Mouse (Mus musculus) spleen, adult 18-20 months (tissue): ENCODE results near the gene Map3k5.

Experiments used
- DNase-seq, 2 experiments: peaks; one replicate each; pipeline ENCODE4 v3.0.0; 2022; ENCODE audit warnings: mixed read lengths in 2 of 2

The Map3k5 gene

DNA sequence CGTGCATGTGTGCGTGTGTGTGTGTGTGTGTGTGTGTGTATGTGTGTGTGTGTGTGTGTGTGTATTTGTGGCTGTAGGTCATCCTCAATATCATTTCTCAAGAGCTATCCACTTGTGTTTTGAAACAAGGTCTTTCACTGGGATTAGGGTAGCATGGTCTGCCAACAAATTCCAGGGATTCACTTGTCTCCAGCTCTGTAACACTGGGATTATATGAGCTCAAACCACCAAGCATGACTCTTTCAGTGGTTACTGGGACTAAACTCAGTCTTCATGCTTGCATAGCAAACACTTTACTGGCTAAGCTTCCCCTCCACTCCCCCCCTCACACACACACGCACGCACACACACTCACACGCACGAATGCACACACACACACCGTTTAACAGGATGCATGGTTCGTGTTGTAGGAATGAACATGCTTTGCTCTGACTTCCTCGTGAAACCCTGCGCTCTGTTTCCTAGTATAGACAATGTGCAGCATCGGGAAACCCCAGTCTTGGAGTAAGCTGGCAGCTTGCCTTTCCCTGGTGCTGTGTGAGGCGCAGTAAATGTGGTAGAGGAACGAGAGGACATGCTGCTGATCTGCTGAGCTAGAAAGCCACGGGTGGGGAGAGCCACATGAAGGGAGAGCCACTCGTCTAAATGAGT, 126.2 kb downstream of the Map3k5 start:
- peak; percentile 36 to 38 for DNase-seq

DNA sequence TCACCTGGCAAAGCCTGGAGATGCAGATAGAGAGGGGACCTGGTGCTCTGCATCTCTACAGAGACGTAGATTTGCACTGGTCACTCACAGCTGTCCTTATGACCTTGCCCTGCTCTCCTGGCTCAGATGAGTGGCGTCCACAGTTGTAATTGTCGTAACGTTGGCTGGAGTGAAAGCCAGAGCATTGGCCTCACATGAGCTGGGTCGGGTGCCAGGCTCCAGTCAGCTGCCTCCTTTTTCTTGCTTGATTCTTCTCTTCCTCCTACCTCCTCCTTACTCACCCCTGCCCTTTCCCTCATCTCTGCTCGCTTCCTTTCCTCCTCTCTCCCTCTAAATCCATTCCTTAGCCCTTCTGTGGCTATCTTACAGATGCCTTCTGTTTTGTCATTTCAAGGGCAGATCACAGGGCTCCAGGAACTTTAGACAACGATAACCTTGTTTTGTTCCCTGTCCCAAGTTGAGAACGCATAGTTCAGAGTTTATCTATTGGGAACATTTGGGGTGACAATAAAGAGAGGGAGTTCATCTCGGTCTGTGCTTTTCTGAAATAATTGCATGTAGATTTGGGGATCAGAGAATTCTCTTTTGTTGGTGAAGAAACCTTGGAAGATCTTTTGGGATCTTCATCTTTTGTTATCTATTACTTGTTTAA, 130.4 kb downstream of the Map3k5 start:
- no peak for DNase-seq

DNA sequence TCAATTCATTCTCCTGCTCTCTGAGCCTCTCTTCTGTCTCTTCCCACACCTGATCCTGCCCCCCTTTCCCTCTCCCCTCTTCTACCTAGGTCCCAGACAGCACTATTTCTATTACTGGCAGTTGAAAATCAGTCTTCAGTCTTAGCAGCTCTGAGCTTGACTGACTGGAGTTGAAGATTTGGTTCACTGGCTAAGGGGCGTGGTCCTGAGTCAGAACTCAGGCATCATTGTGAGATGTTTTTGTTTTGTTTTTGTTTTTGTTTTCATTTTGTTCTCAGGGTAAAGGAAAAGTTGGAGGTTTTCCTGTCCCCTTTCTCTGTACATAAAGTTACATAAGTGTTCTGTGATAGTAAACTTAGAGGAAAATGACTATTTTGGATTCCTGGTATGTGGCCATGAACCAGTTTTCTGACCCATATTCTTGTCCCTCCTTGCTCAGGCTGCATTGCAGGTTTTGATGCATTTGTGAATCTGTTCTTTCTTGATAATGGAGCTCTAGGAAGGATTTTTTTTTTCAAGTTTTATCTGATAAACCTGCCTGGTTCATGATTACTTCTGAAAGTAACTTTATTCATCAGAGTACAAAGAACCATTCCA, 131.9 kb downstream of the Map3k5 start:
- DNase-seq: no peak

DNA sequence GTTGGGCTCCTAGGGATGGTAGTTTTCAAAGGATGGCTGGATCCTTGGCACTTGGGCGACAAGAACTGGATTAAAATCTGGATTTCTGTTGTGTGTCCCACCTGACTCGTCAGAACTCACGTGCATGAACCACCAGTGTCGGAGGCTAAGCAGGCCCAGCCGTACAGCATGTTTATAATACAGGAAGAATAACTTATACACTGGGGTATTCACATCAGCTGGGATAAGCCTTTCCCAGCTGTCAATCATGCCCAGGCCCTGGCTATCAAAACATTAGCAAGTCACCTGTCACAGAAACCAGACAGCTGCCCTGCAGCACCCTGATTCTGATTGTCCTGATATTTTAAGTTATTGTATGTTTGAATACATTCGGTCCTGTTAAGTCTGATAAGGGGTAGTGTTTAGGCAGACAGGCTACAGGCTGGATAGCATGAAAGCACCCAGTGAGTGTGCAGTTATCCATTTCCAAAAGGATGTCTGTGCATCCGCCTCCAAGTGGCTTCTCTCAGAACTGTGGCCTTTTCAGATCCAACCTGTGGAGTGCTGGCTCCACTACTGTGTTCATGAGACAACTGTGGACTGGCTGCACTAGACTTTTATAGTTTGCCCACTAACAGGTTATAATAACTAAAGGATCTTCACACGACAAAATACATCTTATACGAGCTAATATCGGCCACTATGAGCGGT, 135.6 kb downstream of the Map3k5 start:
- DNase-seq: no peak

DNA sequence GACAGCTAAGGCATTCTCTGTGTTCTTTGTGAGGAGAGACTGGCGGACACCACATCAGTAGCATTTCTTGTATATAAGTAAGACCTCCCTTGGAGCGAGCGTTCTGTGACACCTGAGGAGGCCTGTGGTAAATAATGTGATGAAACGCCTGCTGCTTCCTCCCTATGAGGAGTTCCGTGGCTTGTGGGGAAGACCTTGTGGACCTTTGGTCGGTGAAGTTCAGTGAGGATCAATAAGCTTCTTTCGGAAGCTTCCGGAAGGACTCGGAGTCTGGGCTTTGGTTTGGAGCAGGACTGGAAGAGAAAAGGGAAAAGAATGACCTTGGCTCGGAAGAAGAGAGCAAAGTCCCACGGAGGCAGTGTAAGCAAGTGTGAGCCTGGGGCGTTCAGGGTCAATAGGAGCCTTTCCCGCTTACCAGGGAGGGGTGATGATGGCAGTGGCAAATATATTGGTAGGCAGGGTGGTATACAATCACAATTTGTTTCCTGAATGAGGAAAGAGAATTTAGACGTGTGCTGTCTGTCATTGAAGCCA, 136.4 kb downstream of the Map3k5 start:
- DNase-seq: no peak

DNA sequence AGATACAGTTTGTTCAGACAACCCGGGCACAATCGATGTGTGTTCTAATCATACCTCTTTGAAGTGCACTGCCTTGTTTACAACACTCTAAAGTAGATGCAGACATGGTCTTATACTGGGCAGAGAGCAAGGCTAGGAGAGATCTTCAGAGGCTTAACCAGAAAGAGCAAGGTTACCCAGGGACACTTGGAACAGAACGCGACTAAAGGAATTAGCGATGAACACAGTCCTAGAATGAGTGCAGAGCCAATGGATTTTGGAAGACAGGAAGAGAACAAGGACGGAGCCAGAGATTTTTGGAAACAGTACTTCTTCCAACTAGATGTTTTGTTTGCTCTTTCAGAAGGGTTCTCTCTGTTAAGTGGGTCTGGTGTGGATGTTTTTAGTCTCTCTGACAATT, 137.4 kb downstream of the Map3k5 start:
- DNase-seq: no peak

DNA sequence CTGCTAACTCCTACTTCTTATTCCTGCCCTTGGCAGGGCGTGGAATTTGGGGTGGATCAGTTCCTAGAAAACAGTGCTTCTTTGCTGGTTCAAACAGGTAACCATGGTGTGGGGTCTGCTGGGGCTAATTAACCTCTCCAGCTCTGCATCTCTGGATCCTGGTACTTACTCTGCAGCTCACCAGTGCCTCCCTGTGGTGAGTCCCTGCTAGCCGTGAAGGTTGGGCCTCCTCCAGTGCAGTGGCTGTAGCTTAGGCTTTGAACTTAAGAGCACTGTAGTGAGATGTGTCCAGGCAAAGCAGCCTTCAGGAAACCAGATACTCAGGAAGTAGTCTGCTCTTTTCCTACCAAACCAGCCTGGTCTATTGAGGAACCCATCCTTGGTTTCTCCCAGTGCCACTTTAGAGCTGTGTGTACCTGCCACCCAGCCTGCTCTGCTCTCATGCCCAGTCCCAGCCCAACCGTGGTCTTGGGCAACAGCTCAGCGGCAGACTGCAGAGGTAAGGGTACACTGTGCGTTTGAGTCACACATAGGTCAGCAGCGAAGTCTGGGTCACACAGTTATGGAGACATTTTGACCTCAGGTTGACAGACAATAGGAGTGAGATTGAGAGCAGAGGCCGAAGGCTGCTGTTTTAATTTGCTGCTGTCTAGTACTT, 139.1 kb downstream of the Map3k5 start:
- DNase-seq: peak; percentile 66 to 84

DNA sequence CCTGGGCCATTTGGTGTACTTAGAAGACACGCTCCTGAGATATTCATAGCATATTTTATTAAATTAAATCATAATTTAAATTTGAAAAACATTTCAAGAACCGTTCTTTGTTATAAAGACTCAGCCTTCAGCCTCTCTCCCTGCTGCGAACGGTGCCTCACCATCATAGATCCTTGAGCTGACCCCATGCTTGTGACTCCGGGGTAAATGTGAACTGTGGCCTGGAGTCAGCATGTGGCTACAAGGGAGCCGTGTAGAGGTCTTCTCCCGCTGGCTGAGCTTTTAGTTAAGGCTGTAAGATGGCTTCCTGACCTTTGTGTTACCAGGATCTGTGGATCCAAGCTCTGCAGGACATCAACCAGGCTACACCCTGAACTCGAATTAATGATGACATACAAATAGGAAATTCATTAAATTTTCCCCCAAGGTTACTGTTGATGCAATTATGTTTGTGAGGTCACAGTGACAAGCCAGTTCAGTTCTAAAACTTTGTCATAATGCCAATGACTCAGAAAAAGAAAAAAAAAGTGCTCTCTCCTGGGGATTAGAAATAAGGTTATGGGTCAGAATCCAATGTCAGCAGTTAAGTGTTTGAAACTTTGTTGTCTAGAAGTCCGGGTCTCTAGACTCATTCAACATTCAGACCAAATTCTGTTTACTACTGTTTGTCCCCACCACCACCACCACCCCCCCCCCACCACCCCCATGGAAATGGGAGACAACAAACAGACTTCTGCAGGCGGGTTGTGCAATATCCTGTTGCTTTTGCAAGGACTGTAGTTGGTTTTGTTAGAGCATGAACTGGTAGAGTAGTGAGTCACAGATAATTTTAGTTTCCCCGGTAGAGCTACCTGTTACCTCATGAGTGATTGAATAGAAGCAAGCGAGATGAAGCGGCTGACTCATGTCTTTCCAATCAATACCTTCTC, 142.5 kb downstream of the Map3k5 start:
- no peak for DNase-seq

DNA sequence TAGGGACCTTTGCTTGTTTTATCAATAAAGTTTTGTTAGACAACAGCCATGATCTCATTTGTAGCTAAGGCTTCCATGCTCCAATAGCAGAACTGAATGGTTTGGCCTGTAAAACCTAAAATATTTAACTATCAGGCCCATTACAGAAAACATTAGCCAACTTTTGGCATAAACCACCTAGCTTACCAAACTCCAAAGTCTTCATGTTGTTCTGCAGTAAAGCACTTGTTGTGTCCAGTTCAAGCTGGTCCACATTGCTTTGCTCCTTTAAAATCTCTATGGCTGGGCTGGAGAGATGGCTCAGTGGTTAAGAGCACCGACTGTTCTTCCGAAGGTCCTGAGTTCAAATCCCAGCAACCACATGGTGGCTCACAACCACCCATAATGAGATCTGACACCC, 144.1 kb downstream of the Map3k5 start:
- DNase-seq: no peak

DNA sequence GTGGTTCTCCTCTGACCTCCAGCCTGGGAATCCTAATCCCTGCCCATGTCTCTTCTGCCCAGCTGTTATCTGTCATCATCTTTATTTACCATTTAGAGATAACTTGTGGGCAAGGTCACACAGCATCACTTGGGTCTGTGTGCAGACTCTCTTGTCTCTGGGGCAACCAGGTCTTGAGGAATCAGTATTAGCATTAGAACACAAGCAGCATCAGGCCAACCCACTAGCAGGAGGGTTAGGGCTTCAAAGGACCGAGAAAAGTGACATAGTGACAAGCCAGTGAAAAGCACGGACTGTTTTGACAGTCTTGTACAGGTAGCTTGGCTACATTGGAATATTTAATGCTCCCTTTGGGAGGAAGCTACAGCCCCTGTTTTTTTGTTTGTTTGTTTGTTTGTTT, 153.6 kb downstream of the Map3k5 start:
- no peak for DNase-seq

DNA sequence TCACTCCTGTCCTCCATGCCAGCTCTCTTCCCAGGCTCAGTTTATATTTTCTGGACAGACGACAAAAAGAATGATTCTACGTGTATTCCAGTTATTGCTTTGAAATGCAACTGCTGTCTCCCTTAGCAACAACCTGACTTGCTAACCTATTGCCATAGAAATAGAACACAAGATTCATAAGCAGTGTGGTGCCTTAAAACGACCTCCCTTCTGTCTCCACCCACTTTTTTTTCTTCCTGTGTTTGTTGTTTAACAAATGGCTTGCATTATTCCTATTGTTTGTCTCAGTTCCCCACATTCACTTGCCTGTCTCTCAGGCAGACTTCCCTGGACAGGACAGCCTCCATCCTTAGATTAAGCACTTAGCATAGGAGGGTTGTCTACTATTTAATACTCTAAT, 154.8 kb downstream of the Map3k5 start:
- DNase-seq: no peak

DNA sequence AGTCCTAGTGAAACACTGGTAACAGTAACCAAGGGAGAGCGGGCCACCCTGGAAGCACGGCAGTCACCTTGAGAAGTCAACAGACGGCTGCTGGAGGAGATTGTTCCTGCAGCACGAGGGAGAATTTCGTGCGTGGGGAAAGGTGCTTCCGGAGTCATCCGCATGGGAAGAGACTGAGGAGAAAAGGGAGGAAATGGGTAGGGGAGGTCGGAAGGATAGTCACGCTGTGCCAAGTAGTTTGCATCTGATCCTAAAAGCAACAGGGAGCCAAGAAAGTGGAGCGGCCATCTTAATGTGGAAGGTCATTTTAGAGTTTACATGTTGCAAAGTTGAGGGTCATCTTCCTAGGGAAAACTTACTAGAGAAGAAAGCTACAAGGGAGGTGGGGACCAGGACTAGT, 155.9 kb downstream of the Map3k5 start:
- no peak for DNase-seq

DNA sequence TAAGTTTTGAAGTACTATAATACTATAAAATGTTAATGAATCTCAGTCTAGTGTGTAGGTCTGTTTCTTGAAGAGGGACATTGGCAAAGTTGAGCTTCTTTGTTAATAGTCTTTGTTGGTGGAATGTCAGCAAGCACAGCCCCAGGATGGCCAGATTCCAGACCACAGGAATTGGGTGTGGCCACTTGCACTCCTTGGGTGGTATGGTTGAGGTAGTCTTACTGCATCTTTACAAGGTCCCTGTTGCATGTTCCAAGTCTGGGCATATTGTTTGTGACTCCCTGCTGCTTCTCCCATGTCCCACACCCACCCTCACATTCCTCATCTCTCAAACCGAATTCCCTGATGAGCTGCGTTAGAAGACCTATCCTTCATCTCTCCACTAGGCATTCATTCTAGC, 157.1 kb downstream of the Map3k5 start:
- DNase-seq: no peak

DNA sequence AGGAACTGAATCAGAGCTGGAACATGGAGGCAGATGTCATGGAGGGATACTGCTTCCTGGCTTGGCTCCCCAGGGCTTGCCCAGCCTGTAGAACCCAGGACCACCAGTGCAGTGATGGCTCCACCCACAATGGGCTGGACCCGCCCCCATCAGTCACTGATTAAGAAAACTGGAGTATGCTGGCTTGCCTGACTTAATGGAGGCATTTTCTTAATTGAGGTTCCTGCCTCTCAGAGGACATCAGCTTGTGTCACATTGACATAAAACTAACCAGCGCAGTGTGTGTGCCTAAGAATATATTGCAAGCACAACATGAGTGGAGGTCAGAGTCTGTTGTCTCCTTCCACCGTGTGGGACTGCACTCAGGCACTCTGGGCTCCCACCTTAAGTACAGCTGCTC, 158.1 kb downstream of the Map3k5 start:
- DNase-seq: no peak

DNA sequence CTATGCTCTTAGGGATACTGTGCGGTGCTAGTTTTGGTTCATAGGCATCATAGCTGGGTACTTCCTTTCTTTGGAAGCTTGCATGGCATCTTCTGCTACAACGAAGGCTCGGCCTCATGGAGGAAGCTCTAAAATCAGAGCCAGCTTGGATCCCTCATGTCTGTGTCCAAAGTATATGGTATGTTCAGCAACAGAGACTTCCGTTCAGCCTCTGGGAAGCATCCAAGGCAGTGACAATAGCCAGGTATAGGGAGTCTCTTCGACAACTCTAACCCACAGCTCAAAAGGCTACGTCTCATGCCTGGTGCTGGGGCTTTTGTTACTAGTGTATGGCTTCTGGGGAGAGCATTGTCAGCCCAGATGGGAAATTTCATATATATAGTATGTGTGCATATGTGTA, 167.2 kb downstream of the Map3k5 start:
- no peak for DNase-seq

DNA sequence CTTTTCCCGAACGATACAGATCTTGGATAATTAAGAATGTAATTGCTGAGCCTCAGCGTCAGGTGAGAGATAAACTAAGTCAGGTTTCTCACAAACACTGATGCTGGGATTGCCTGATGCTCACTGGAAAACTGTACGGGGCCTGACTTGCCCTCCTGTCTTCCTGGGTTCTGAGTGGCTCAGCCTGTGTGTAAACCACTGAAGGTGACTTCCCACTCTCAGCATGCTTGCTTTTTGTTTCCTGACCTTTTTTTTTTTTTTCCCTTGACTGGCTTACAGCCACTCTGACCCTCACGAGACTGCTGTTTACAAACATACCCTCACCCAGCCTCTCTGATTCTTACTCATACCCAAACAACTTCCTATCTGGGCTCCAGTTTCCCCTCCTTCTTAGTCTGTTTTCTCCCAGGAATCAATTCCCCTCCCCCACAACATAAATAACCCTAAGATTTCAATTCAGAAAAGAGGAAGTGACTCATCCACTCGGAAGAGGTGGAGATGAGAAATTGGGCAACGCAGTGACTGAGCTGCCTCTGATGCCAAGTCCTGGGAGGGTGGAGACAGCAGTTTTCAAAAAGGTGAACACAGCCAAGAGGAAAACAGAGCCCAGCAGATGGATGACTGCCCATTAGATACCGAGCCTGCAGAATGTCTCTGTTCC, 170.1 kb downstream of the Map3k5 start:
- no peak for DNase-seq

DNA sequence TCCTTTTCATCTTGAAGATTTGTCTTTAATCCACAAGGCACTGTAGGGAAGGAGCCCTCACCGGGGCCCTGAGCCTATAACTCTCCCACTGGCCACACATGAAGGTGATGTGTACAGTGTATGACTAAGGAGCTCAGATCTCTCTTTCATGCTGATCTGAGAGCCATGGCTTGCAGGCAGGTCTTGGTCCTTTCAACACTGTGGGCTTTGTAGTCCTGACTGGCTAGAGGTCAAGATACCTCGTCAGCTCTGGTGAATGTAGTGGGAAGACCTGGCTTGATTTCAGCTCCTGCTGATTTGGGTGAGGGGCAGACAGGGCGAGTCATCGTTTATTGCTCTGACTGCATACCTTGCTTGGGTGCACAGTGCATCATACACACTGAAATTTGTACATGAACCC, 171.3 kb downstream of the Map3k5 start:
- DNase-seq: no peak

DNA sequence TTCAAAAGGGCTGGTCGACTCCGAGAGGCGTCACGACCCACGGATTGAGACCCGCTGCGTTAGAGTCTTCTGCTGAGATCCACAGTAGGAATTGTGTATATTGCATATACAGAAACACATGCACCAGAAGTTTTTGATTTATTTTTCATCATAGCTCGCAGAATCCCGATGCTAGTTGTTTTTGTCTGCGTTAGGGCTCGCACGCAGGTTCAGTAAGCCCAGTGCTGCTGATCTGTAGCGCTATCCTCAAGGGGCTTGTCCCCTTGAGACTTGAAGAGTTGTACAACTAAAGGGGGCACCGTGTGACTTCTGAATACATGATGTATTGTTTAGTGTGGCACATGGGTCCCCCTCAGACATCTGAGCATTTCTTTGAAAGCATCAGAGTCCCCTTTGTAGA, 172.8 kb downstream of the Map3k5 start:
- DNase-seq: no peak

DNA sequence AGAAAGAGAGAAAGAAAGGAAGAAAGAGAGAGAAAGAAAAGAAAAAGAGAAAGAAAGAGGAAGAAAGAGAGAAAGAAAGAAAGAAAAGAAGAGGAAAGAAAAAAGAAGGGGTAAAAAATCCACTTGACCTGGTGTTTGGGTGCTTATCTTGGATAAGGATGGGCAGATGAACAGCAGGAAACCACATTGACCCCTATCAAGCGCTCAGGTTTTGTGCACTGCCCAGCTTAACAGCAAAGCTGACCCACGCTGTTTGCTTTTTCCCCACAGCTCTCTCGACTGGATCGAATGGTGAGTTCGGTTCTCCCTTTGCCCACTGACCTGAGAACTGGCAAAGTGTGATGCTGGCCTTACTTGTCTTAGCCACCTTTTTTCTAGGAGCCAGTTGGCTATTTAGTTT, 177.2 kb downstream of the Map3k5 start:
- no peak for DNase-seq

DNA sequence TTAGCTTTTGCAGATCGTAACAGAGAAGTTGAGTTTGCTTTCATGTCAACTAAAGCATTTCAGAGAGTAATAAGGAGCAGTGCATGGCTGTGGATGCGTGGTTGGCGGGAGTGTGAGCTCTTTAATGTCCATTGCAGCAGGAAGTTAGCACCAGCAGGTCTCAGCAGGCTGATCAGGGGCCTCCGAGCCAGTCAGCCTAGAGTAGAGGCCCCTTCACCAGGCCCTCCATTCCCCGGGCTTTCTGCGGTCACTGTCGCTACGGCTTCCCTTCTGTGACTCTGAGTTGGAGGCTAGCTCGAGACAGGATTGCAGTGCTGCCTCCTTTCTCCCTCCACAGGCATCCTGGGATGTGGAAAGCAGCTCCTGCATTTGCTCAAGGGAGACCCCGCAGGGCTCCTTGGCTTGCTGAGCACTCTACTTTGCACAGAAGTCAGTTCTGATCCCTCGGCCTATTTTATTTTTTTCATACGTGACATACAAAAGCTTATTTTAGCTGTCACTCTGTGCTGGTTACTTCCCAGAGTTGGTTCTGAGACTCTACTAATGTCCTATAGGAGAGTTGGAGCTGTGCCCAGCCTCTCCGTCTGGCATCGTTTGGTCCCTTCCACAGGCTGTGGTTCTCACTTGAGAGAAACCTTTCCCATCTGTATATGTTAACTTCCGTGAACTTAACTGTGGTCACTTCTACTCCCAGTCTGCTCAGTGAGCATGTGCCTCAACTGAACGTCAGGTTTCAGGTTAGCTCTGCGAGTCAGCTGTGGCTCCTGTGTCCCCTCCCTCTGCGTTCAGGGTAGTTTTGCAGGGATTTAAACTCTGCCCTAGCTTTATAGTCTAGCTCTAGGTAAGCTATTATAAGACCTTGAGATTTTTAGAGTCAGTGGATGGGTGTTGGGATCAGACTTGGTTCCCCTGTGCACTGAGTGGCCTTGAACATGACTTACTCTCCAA, 178.0 kb downstream of the Map3k5 start:
- no peak for DNase-seq
